Comparison of ENCODE assay signal across 1 mouse cellular context in the genomic region with DNA sequence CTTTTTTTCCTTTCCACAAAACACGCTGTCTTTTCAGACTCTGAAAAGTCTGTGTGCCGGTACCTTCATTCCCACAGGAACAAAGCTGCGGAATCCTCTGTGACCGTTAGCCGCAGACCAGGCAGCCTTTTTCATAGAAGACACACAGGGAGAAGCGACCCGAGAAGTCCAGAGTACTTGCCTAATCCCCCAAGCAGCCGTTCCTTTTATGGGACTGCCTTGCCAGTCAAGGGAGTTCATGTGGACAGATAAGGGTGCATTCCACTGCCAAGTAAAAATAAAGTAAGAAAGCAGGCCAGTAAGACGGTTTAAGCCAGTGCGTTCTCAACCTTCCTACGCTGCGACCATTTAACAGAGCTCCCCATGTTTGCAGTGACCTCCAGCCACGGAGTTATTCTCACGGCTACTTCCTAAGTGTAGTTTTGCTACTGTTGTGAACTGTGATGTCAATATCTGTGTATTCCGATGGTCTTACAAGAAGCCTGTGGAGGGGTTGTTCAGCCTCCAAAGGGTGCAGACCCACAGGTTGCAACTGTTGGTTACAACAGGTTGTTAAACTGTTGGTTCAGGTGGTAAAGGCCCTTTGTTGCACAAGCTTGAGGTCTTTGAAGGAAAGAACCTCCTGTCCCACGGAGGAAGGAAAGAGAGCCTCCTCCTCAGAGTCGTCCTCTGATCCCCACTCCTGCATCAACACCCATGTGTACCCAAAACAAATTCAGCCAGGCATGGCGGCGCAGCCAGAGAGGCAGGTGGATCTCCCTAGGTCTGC.
TF ChIP-seq lines count a peak whose summit lies in the region.

No protein-coding gene starts in this region.

TF ChIP-seq in MEL, 35 proteins besides CTCF, POLR2A, EP300 and RAD21 (continued from another document):
- TF ChIP-seq POLR2AphosphoS2 (IDR thresholded peaks at IDR 0.05; ENCODE audit: low read length) (no peak), CHD1 (IDR thresholded peaks at IDR 0.05; ENCODE audit: low read depth, low read length) (no peak; the same call in 1 of the 2 replicates), MYC (IDR thresholded peaks at IDR 0.05; ENCODE audit: low read depth, low read length) (no peak), ELF1 (IDR thresholded peaks at IDR 0.05; ENCODE audit: low read depth, low read length) (no peak), GABPA (IDR thresholded peaks at IDR 0.05; ENCODE audit: low read depth, low read length) (no peak), SIN3A (IDR thresholded peaks at IDR 0.05; ENCODE audit: low read length) (no peak), MAFK (IDR thresholded peaks at IDR 0.05; ENCODE audit: borderline replicate concordance, low read depth, low read length) (no peak), TAL1 (IDR thresholded peaks at IDR 0.05; ENCODE audit: low read length) (no peak), ZKSCAN1 (IDR thresholded peaks at IDR 0.05; ENCODE audit: low read depth, low read length) (no peak), GATA1 (IDR thresholded peaks at IDR 0.05; ENCODE audit: low read depth, low read length) (peak; percentile 77), ETS1 (IDR thresholded peaks at IDR 0.05; ENCODE audit: low read depth, low read length) (peak; percentile 58), ZMIZ1 (IDR thresholded peaks at IDR 0.05; ENCODE audit: low read depth, low read length) (no peak)
TF ChIP-seq in MEL: peak in this region for 7.
